Mouse (Mus musculus) heart, embryonic 14.5 days (tissue): Measurements from ENCODE around the gene Ntm. TPM values are rescaled to one million over a fixed set of nuclear protein-coding genes. Genes with fewer than 3 reads are reported as not detected.

Experiments used
- ATAC-seq: fragments of 200-750 bp; cut with Nextera tagmentation; 2 replicates; pipeline ENCODE4 v1.8.0; 2017; ENCODE audit warnings: low read depth, moderate TSS enrichment; ENCODE audit not compliant: insufficient number of reproducible peaks, insufficient read depth, low FRiP score
- H3K27ac ChIP-seq, 2 experiments: fragments of 200-500 bp in 1 of 2; fragments of 300-500 bp in 1 of 2; sonication (generic) in 1 of 2; replicated peaks in 1 of 2; 2 replicates each; pipeline ENCODE4 v1.5.1; 2012 to 2014; ENCODE audit warnings: low read depth in 2 of 2, low read length in 2 of 2, control low read depth in 1 of 2, mild to moderate bottlenecking in 1 of 2, mixed read lengths in 1 of 2; ENCODE audit not compliant: control insufficient read depth in 1 of 2, insufficient read depth in 1 of 2
- H3K27me3 ChIP-seq: fragments of 300-500 bp; sonication (generic); 2 replicates; pipeline ENCODE4 v1.6.1; 2014; ENCODE audit warnings: mild to moderate bottlenecking, low read length, control low read depth; ENCODE audit not compliant: control insufficient read depth, insufficient read depth
- H3K36me3 ChIP-seq: fragments of 300-500 bp; sonication (generic); 2 replicates; pipeline ENCODE4 v1.6.1; 2014; ENCODE audit warnings: mild to moderate bottlenecking, control low read depth, low read length, mixed read lengths; ENCODE audit not compliant: control insufficient read depth, insufficient read depth
- H3K4me1 ChIP-seq, 2 experiments: fragments of 200-500 bp in 1 of 2; fragments of 300-500 bp in 1 of 2; sonication (generic) in 1 of 2; 2 replicates each; pipeline ENCODE4 v1.6.1; 2012 to 2014; ENCODE audit warnings: low read length in 2 of 2, control low read depth in 1 of 2, mixed read lengths in 1 of 2; ENCODE audit not compliant: control insufficient read depth in 2 of 2, insufficient read depth in 2 of 2
- H3K4me2 ChIP-seq: fragments of 300-500 bp; sonication (generic); 2 replicates; pipeline ENCODE4 v1.6.1; 2014; ENCODE audit warnings: mild to moderate bottlenecking, low read length
- H3K4me3 ChIP-seq, 2 experiments: fragments of 200-500 bp in 1 of 2; fragments of 300-500 bp in 1 of 2; sonication (generic) in 1 of 2; 2 replicates each; pipeline ENCODE4 v1.5.1; 2012 to 2014; ENCODE audit warnings: low read length in 2 of 2, mild to moderate bottlenecking in 2 of 2, control low read depth in 1 of 2, low read depth in 1 of 2, moderate library complexity in 1 of 2; ENCODE audit not compliant: control insufficient read depth in 1 of 2, insufficient read depth in 1 of 2
- H3K9ac ChIP-seq: fragments of 300-500 bp; sonication (generic); 2 replicates; pipeline ENCODE4 v1.6.1; 2014; ENCODE audit warnings: mild to moderate bottlenecking, low read length
- H3K9me3 ChIP-seq: fragments of 300-500 bp; sonication (generic); 2 replicates; pipeline ENCODE4 v1.6.1; 2016; ENCODE audit warnings: low read length, control low read depth; ENCODE audit not compliant: control insufficient read depth
- WGBS: fragments of 180-500 bp; shearing (Covaris S2); extraction: QIAGEN DNeasy Blood & Tissue Kit; methylation state at CpG from one replicate; pipeline ENCODE4 v1.1.7; 2014; 5-methylcytosine and 5-hydroxymethylcytosine counted together
- polyA plus RNA-seq: library from polyadenylated mRNA; unstranded; fragments of >200 nt; fragmentation: Nextera tagmentation; extraction: Ambion mirVana; gene quantifications from 2 replicates; pipeline ENCODE4 v1.2.1, GENCODE M21; 2014

Ntm gene
- polyA plus RNA-seq, 1 experiment from 2014 or later, result 44.4 TPM

- Histone ChIP-seq H3K27ac (no peak overlapping the region), H3K27me3 (no peaks in the 10 kb centered on the region), H3K4me1 (no peaks in the 10 kb centered on the region), H3K9ac (no peak overlapping the region), H3K9me3 (no peaks in the 10 kb centered on the region), H3K4me2 (no peak overlapping the region), H3K4me3 (no peak overlapping the region), H3K36me3 (no peaks in the 10 kb centered on the region)
- ATAC-seq, result no peak
- WGBS, result 37% methylated on average over 7 of the region's 7 CpGs
Measured at GRCm38 (mm10) chr9:29161059-29161642, 801.8 kb downstream of the Ntm start.

- Histone ChIP-seq H3K9ac (no peak overlapping the region), H3K27me3 (no peaks in the 10 kb centered on the region), H3K27ac (no peak overlapping the region), H3K36me3 (no peaks in the 10 kb centered on the region), H3K4me3 (no peak overlapping the region), H3K4me1 (no peaks in the 10 kb centered on the region), H3K9me3 (no peaks in the 10 kb centered on the region), H3K4me2 (no peak overlapping the region)
- ATAC-seq, result no peak
- 12% methylated on average over 4 of the region's 4 CpGs for WGBS
Measured at GRCm38 (mm10) chr9:29145901-29146300, 817.0 kb downstream of the Ntm start.

- no peak overlapping the region for H3K4me2 ChIP-seq
- no peak overlapping the region for H3K27ac ChIP-seq
- 0 out of 2 replicates have a peak, but pooled peaks cover 4% of the 10 kb centered on the region for H3K9me3 ChIP-seq
- no peaks in the 10 kb centered on the region for H3K36me3 ChIP-seq
- H3K27me3 ChIP-seq, result no peaks in the 10 kb centered on the region
- no peak overlapping the region for H3K9ac ChIP-seq
- no peak for ATAC-seq
- H3K4me3 ChIP-seq, result no peak overlapping the region
- no peaks in the 10 kb centered on the region for H3K4me1 ChIP-seq
- 83% methylated on average over 4 of the region's 4 CpGs for WGBS
Measured at GRCm38 (mm10) chr9:29136039-29136438, 826.9 kb downstream of the Ntm start.

GRCm38 (mm10) chr9:29130717-29131292, 832.1 kb downstream of the Ntm start:
- ATAC-seq, result no peak
- Histone ChIP-seq H3K4me3 (no peak overlapping the region), H3K27ac (no peak overlapping the region), H3K9me3 (0 out of 2 replicates have a peak, but pooled peaks cover 4% of the 10 kb centered on the region), H3K36me3 (no peaks in the 10 kb centered on the region), H3K4me1 (no peaks in the 10 kb centered on the region), H3K9ac (no peak overlapping the region), H3K4me2 (no peak overlapping the region), H3K27me3 (no peaks in the 10 kb centered on the region)
- WGBS, result 78% methylated on average over 5 of the region's 5 CpGs

GRCm38 (mm10) chr9:29130316-29130715, 832.6 kb downstream of the Ntm start:
- H3K4me2 ChIP-seq, result no peak overlapping the region
- H3K9me3 ChIP-seq, result 0 out of 2 replicates have a peak, but pooled peaks cover 4% of the 10 kb centered on the region
- H3K27me3 ChIP-seq, result no peaks in the 10 kb centered on the region
- ATAC-seq, result no peak
- H3K9ac ChIP-seq, result no peak overlapping the region
- H3K4me1 ChIP-seq, result no peaks in the 10 kb centered on the region
- no peak overlapping the region for H3K27ac ChIP-seq
- WGBS, result 57% methylated on average over 4 of the region's 4 CpGs
- no peaks in the 10 kb centered on the region for H3K36me3 ChIP-seq
- H3K4me3 ChIP-seq, result no peak overlapping the region

GRCm38 (mm10) chr9:29128416-29128815, 834.5 kb downstream of the Ntm start:
- Histone ChIP-seq H3K27me3 (no peaks in the 10 kb centered on the region), H3K36me3 (no peaks in the 10 kb centered on the region), H3K4me2 (no peak overlapping the region), H3K9me3 (0 out of 2 replicates have a peak, but pooled peaks cover 4% of the 10 kb centered on the region), H3K4me1 (no peaks in the 10 kb centered on the region), H3K27ac (no peak overlapping the region), H3K9ac (no peak overlapping the region), H3K4me3 (no peak overlapping the region)
- ATAC-seq, result no peak
- WGBS, result 77% methylated on average over 2 of the region's 2 CpGs

- no peaks in the 10 kb centered on the region for H3K4me1 ChIP-seq
- H3K27me3 ChIP-seq, result no peaks in the 10 kb centered on the region
- WGBS, result 75% methylated on average over 3 of the region's 3 CpGs
- no peak overlapping the region for H3K4me2 ChIP-seq
- no peak overlapping the region for H3K4me3 ChIP-seq
- no peak overlapping the region for H3K9ac ChIP-seq
- no peaks in the 10 kb centered on the region for H3K9me3 ChIP-seq
- H3K36me3 ChIP-seq, result no peaks in the 10 kb centered on the region
- ATAC-seq, result no peak
- no peak overlapping the region for H3K27ac ChIP-seq
Measured at GRCm38 (mm10) chr9:29124455-29124854, 838.5 kb downstream of the Ntm start.

- Histone ChIP-seq H3K27ac (no peak overlapping the region), H3K4me2 (no peak overlapping the region), H3K9ac (no peak overlapping the region), H3K4me3 (no peak overlapping the region), H3K9me3 (no peaks in the 10 kb centered on the region), H3K4me1 (no peaks in the 10 kb centered on the region), H3K27me3 (no peaks in the 10 kb centered on the region), H3K36me3 (no peaks in the 10 kb centered on the region)
- no peak for ATAC-seq
- WGBS, result 74% methylated on average over 2 of the region's 2 CpGs
Measured at GRCm38 (mm10) chr9:29123828-29124227, 839.1 kb downstream of the Ntm start.
